Mouse (Mus musculus): ENCODE data around the gene Tbc1d15.

- TF ChIP-seq CTCF (IDR thresholded peaks at IDR 0.05; ENCODE audit: extremely low read depth, insufficient read length, insufficient replicate concordance, low read depth, low read length) (no peak), POLR2A (IDR thresholded peaks at IDR 0.05; ENCODE audit: low read depth, low read length) (no peak)
Observed at GRCm38 (mm10) chr10:115181034-115181433, 70.2 kb downstream of the Tbc1d15 start.
